In the genomic region with DNA sequence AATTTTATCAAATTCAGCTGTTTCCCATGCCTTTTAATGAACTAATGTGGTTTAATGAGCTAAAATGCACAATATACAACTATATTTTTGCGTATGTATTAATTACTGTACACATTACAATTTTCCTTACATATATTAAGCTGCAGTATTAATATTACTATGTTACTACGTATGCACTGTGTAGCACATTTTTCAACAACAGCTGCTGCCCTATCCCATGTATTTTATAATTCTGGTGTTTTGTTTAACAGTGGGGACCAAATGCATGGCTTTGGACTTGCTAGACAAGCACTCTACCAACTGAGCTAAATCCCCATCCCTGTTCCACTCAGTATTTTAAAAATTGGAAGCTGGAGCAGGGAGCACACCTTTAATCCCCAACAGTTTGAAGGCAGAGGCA, we compare ENCODE assay signal across 8 mouse cellular contexts. TPM values are rescaled to one million over a fixed set of nuclear protein-coding genes. Genes with fewer than 3 reads are reported as not detected.
DNase-seq lines count a peak whose midpoint lies in the region; ATAC-seq and TF ChIP-seq lines count a peak whose summit lies in the region.

No protein-coding gene starts in this region.

- H3K4me2 ChIP-seq in heart, embryonic 11.5 days = peak overlapping the region; percentile 74
- peak overlapping the region; percentile 79 for H3K4me2 ChIP-seq in forebrain, embryonic 16.5 days (ENCODE audit: low read length)
- H3K4me2 ChIP-seq in liver, embryonic 16.5 days (ENCODE audit: low read depth, low read length) = peak overlapping the region; percentile 87

- no peaks in the 10 kb centered on the region for H3K36me3 ChIP-seq in heart, embryonic 11.5 days (ENCODE audit: control insufficient read depth, insufficient read depth, low read length)
- H3K36me3 ChIP-seq in E14TG2a.4 (ENCODE audit: insufficient read depth, low read length) = peaks cover 14% of the 10 kb centered on the region
- no peaks in the 10 kb centered on the region for H3K36me3 ChIP-seq in forebrain, embryonic 16.5 days (ENCODE audit: control insufficient read depth, insufficient read depth)
- no peaks in the 10 kb centered on the region for H3K36me3 ChIP-seq in liver, embryonic 16.5 days (ENCODE audit: control insufficient read depth, insufficient read depth)

- no peaks in the 10 kb centered on the region for H3K9me3 ChIP-seq in heart, embryonic 11.5 days (replicated peaks; ENCODE audit: control insufficient read depth, low read length)
- no peaks in the 10 kb centered on the region for H3K9me3 ChIP-seq in E14TG2a.4 (ENCODE audit: low read length)
- no peaks in the 10 kb centered on the region for H3K9me3 ChIP-seq in forebrain, embryonic 16.5 days (ENCODE audit: control insufficient read depth, low read length)
- no peaks in the 10 kb centered on the region for H3K9me3 ChIP-seq in liver, embryonic 16.5 days (replicated peaks; ENCODE audit: control insufficient read depth, low read length)

- intact Hi-C loops in heart, postnatal 36 days (cut with DNase I) = loop anchor here (2.0 kb wide), 2 partner anchors 65 to 87 kb away; a partner anchor contains a TSS

- no peak overlapping the region for H3K9ac ChIP-seq in heart, embryonic 11.5 days (ENCODE audit: low read depth, low read length)
- H3K9ac ChIP-seq in forebrain, embryonic 16.5 days (replicated peaks; ENCODE audit: low read depth, low read length) = peak overlapping the region; percentile 75
- H3K9ac ChIP-seq in liver, embryonic 16.5 days (ENCODE audit: low read depth, low read length) = peak overlapping the region; percentile 77

- DNase-seq in heart, postnatal 36 days = no peak
- no peak for DNase-seq in cerebellum, adult 8-10 months
- DNase-seq in right cerebral cortex, postnatal 4 days = no peak
- DNase-seq in kidney, postnatal 4 days = no peak

- 44% methylated on average over 2 of the region's 2 CpGs for WGBS in heart, embryonic 11.5 days (ENCODE audit: insufficient replicate concordance)
- WGBS in forebrain, embryonic 16.5 days = 36% methylated on average over 2 of the region's 2 CpGs
- WGBS in liver, embryonic 16.5 days (ENCODE audit: insufficient replicate concordance) = 36% methylated on average over 2 of the region's 2 CpGs

- no peaks in the 10 kb centered on the region for H3K27me3 ChIP-seq in heart, embryonic 11.5 days (ENCODE audit: control insufficient read depth, insufficient read depth, low read length)
- no peaks in the 10 kb centered on the region for H3K27me3 ChIP-seq in E14TG2a.4 (ENCODE audit: insufficient read depth, low read length)
- H3K27me3 ChIP-seq in forebrain, embryonic 16.5 days (replicated peaks; ENCODE audit: control insufficient read depth, insufficient read depth, low read length) = no peaks in the 10 kb centered on the region
- no peaks in the 10 kb centered on the region for H3K27me3 ChIP-seq in liver, embryonic 16.5 days (ENCODE audit: control insufficient read depth, insufficient read depth, low read depth, low read length)

- no peak overlapping the region for H3K27ac ChIP-seq in heart, embryonic 11.5 days (ENCODE audit: low read depth, low read length)
- peak overlapping the region; percentile 47; the same call in 1 of the 2 replicates for H3K27ac ChIP-seq in forebrain, embryonic 16.5 days (ENCODE audit: low read length)
- no peak overlapping the region for H3K27ac ChIP-seq in liver, embryonic 16.5 days (ENCODE audit: low read length)

- peak overlapping the region; percentile 93 for H3K4me3 ChIP-seq in heart, embryonic 11.5 days (ENCODE audit: low read depth, low read length)
- peak overlapping the region; percentile 95 for H3K4me3 ChIP-seq in E14TG2a.4 (replicated peaks; ENCODE audit: low read length)
- peak overlapping the region; percentile 96 for H3K4me3 ChIP-seq in forebrain, embryonic 16.5 days (replicated peaks; ENCODE audit: low read length)
- peak overlapping the region; percentile 83 for H3K4me3 ChIP-seq in liver, embryonic 16.5 days (ENCODE audit: low read depth, low read length)

- TF ChIP-seq CTCF in E14TG2a.4 (conservative IDR thresholded peaks at IDR 0.05; ENCODE audit: low read length) = no peak

- no peak for ATAC-seq in heart, embryonic 11.5 days (replicated peaks; ENCODE audit: insufficient number of reproducible peaks, low FRiP score, low TSS enrichment)
- peak; percentile 19; the same call in 1 of the 2 replicates for ATAC-seq in forebrain, embryonic 16.5 days
- no peak for ATAC-seq in liver, embryonic 16.5 days (ENCODE audit: low read depth)

- H3K4me1 ChIP-seq in heart, embryonic 11.5 days (ENCODE audit: control insufficient read depth, insufficient read depth, low read length) = no peaks in the 10 kb centered on the region
- H3K4me1 ChIP-seq in E14TG2a.4 (replicated peaks; ENCODE audit: low read depth, low read length) = peaks cover 78% of the 10 kb centered on the region
- 0 out of 2 replicates have a peak, but pooled peaks cover 2% of the 10 kb centered on the region for H3K4me1 ChIP-seq in forebrain, embryonic 16.5 days (replicated peaks; ENCODE audit: control insufficient read depth, insufficient read depth, low read length)
- peaks cover 3% of the 10 kb centered on the region; the same call in 1 of the 2 replicates for H3K4me1 ChIP-seq in liver, embryonic 16.5 days (ENCODE audit: control insufficient read depth, low read depth, low read length)

RNA-seq across cellular contexts. Expression of a gene that starts 3.6 kb away (rescaled TPM):
- polyA plus RNA-seq in heart, embryonic 11.5 days (2014; fragmentation: Nextera tagmentation; extraction: Ambion mirVana) = 33.8 and 36.9 TPM in 2 replicates
- total RNA-seq in heart, postnatal 36 days (2021) = 10 to 100 TPM; 20.1 to 22.2 TPM
- 35.9 and 43.9 TPM in 2 replicates for polyA plus RNA-seq in forebrain, embryonic 16.5 days (2015; fragmentation: Nextera tagmentation; extraction: Ambion mirVana)
- 8.8 and 9.1 TPM in 2 replicates for polyA plus RNA-seq in liver, embryonic 16.5 days (2015; fragmentation: Nextera tagmentation; extraction: Ambion mirVana)
